Mouse (Mus musculus) central nervous system, embryonic 18 days (tissue): ENCODE measurements around the gene Klhl36. TPM values are rescaled to one million over a fixed set of nuclear protein-coding genes. Genes with fewer than 3 reads are reported as not detected.

Source experiments
- polyA plus RNA-seq: library from polyadenylated mRNA; depleted of rRNA; stranded (reverse); fragments of >200 nt; gene quantifications from 2 replicates; pipeline ENCODE4 v1.2.3, GENCODE M21; 2012; rRNA removed

The Klhl36 gene
- polyA plus RNA-seq: 13.8 and 15.7 TPM in 2 replicates

DNA sequence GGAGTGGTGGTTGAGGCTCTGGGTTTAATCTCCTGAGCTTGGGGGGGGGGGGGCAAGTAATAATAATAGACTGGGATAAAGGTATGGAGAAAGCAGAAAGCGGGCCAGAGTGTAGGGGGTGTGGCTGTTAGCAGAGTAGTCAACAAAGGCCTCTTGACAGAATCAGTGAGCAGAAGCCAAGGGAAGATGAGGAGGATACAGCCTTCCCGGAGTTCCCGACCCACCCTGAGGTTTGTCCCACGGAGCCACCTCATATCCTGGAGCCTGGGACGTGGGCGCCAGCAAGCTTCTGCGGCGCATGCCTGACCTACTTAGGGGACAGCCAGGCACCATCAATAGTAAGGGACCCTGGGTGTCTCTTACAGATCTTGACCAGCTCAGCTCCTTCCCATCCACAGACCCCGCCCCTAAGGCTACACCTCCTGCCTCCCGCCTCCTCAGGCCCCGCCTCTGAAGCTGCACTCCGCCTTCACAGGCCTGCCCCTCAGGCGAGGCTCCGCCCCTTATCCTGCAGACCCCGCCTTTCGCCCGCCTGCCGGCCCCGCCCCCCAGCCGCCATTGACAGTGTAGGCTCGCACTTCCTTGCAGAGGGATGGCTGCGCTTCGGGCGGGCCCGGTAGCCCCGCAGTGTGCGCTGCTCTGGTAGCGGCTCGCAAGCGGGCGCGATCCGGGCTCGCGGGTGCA, at the start of gene Klhl36:
Gene Klhl36 (plus strand): TSS at position 561 of the 684 bp plus-strand sequence.

DNA sequence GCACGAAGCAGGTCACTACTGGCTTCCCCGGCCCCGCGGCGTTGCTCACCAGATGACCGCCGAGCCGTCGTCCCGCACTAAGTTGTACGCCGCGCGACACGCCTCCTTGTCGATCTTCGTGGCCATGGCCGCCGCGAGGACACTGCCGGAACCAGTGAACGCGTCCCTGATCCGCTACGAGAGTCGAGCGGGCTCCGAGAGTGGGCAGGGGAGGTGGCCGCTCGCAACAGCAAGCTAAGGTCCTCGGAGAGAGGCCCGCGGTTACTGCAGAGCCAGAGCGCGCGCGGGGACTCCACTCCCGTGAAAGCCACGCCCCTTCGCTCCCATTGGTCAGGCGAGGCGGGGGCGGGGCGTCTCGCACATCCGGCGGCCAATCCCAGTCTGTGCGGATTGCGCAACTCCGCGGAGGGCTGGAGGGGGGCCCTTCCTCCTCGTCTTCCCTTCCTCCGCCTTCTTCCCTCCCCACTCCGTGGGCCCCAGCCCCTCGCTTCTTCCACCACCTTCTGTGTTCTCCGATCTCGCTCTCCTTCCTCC, 21.7 kb upstream of the Klhl36 start, which contains the start of gene Cotl1:
Gene Cotl1 (minus strand): TSS at position 270 of the 534 bp plus-strand sequence.

DNA sequence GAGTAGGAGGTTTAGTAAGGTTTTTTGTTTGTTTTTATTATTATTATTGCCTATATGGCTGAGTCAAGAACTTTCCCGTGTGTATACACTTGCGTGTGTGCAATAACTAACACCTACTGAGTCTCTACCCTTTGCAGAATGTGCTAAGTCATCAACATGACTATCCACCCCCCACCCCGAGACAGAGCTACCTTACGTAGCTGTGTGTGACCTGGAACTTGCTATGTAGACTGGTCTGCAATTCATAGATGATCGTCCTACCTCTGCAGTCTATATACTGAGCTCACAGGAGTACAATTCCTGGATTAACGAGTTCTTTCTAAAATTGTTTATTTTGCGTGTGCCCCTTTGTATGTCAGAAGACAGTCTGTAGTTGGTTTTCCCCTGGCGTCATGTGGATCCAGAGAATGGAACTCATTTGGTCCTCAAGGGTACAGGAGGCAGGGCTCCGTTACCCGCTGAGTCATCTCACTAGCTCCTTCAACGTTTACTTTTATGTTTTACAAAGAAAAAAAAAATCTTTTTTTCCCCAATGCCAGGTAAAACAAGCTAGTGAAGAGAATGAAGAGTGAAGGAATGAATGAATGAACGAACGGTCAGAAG, 48.0 kb downstream of the Klhl36 start, which contains the start of gene Usp10:
Gene Usp10 (plus strand): TSS at position 417 of the 603 bp plus-strand sequence.

DNA sequence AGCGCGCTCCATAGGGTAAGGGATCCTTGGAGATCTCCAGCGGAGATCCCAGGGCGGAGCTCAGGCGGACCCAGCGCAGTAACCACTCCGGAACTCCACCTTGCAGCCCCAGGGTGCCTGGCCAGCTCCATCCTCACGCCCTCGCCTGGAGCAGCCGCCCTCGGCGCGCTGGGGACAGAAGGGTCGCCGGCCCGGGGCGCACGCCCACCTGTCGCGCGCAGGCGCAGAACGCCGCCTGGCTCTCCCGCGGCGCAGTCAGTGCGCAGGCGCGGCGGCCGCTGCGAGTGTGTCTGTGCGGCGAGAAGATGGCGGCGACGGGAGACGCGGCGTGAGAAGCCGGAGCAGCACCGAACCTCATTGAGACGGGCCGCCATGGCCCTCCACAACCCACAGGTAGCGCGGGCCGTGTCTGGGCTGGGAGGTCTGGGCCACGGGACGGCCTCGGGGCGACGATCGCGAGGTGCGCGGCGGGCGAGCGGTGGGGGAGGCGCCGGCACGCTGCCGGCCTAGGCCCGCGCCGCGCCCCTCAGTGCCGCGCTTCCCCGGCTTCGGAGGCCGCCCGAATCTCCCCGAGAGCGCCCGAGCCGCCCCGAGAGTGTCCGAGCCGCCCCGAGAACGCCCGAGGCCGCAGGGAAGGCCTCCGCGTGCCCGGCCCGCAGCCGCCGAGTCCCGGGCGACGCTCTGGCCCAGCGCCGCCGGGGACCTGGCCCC, 48.6 kb downstream of the Klhl36 start, which contains the start of gene Gm20388:
Gene Gm20388 (plus strand): TSS at position 295 of the 711 bp plus-strand sequence.

Other genes starting within 250 kb of the Klhl36 start
- 0.27 and 0.51 TPM in 2 replicates for gene Adad2, start 249.5 kb upstream of the Klhl36 start, polyA plus RNA-seq
- gene Kcng4, start 226.6 kb upstream of the Klhl36 start, polyA plus RNA-seq: 0.19 and 0.41 TPM in 2 replicates
- gene Wfdc1, start 195.9 kb upstream of the Klhl36 start, polyA plus RNA-seq: 8.6 and 9.7 TPM in 2 replicates
- 0.27 and 0.30 TPM in 2 replicates for gene Atp2c2, start 162.3 kb upstream of the Klhl36 start, polyA plus RNA-seq
- gene Tldc1, start 83.8 kb upstream of the Klhl36 start, polyA plus RNA-seq: 13.9 and 14.5 TPM in 2 replicates
- 261 and 319 TPM in 2 replicates for gene Cotl1, start 21.7 kb upstream of the Klhl36 start, polyA plus RNA-seq
- 101 and 112 TPM in 2 replicates for gene Usp10, start 48.1 kb downstream of the Klhl36 start, polyA plus RNA-seq
- 45.4 and 47.0 TPM in 2 replicates for gene Gm20388, start 48.6 kb downstream of the Klhl36 start, polyA plus RNA-seq
- gene Crispld2, start 130.2 kb downstream of the Klhl36 start, polyA plus RNA-seq: 2.2 and 7.5 TPM in 2 replicates
- 30.5 and 32.0 TPM in 2 replicates for gene Zdhhc7, start 239.2 kb downstream of the Klhl36 start, polyA plus RNA-seq